Mouse (Mus musculus) megakaryocyte, embryonic 14.5 days (primary cell): ENCODE measurements at regions not wholly inside any gene's neighbourhood (a gene's known extent, or its start where the extent isn't known, plus 50 kb on each side); places are given as distances from the start of the nearest gene placed in this dataset.

Experiments
- H3K27me3 ChIP-seq: replicated peaks from 2 replicates; pipeline ENCODE3; 2012; ENCODE audit warnings: inconsistent platforms
- H3K36me3 ChIP-seq: replicated peaks from 2 replicates; pipeline ENCODE3; 2012; ENCODE audit warnings: low read length, inconsistent platforms, mixed read lengths
- H3K4me1 ChIP-seq: 2 replicates; pipeline ENCODE4 v1.6.1; 2012; ENCODE audit warnings: inconsistent platforms
- H3K4me3 ChIP-seq: replicated peaks from 2 replicates; pipeline ENCODE3; 2012; ENCODE audit warnings: moderate library complexity, mild to moderate bottlenecking, inconsistent platforms
- H3K9me3 ChIP-seq: 2 replicates; pipeline ENCODE4 v1.6.1; 2012; ENCODE audit warnings: inconsistent platforms
- FLI1 ChIP-seq: IDR thresholded peaks from 2 replicates; pipeline ENCODE4 v1.6.1; 2012; ENCODE audit warnings: low read length, inconsistent platforms, mixed read lengths
- GATA1 ChIP-seq: IDR thresholded peaks from 3 replicates; pipeline ENCODE4 v1.6.1; 2012; ENCODE audit warnings: mixed read lengths, low read length, inconsistent platforms, borderline replicate concordance

GRCm38 (mm10) chr3:34525730-34526129 lies 124.5 kb upstream of the Sox2 start:
- Histone ChIP-seq H3K36me3 (no peaks in the 10 kb centered on the region), H3K27me3 (no peaks in the 10 kb centered on the region), H3K9me3 (peaks cover 51% of the 10 kb centered on the region), H3K4me1 (no peaks in the 10 kb centered on the region), H3K4me3 (no peak overlapping the region)
- TF ChIP-seq GATA1: no peak
- TF ChIP-seq FLI1: no peak

GRCm38 (mm10) chr3:34522054-34522684 lies 128.0 kb upstream of the Sox2 start:
- H3K9me3 ChIP-seq: peaks cover 37% of the 10 kb centered on the region
- H3K4me3 ChIP-seq: no peak overlapping the region
- no peaks in the 10 kb centered on the region for H3K4me1 ChIP-seq
- TF ChIP-seq GATA1 (no peak), FLI1 (no peak)
- no peaks in the 10 kb centered on the region for H3K27me3 ChIP-seq
- no peaks in the 10 kb centered on the region for H3K36me3 ChIP-seq

GRCm38 (mm10) chr3:34521357-34522053 lies 128.7 kb upstream of the Sox2 start:
- no peaks in the 10 kb centered on the region for H3K27me3 ChIP-seq
- H3K4me1 ChIP-seq: no peaks in the 10 kb centered on the region
- H3K9me3 ChIP-seq: peaks cover 35% of the 10 kb centered on the region
- H3K4me3 ChIP-seq: no peak overlapping the region
- no peaks in the 10 kb centered on the region for H3K36me3 ChIP-seq
- TF ChIP-seq FLI1: no peak
- no peak for TF ChIP-seq GATA1

GRCm38 (mm10) chr3:34512503-34513145 lies 137.6 kb upstream of the Sox2 start:
- Histone ChIP-seq H3K36me3 (no peaks in the 10 kb centered on the region), H3K27me3 (no peaks in the 10 kb centered on the region), H3K4me3 (no peak overlapping the region), H3K4me1 (no peaks in the 10 kb centered on the region), H3K9me3 (peaks cover 65% of the 10 kb centered on the region)
- TF ChIP-seq GATA1: no peak
- TF ChIP-seq FLI1: no peak

GRCm38 (mm10) chr3:34510723-34511122 lies 139.5 kb upstream of the Sox2 start:
- Histone ChIP-seq H3K4me1 (no peaks in the 10 kb centered on the region), H3K36me3 (no peaks in the 10 kb centered on the region), H3K27me3 (no peaks in the 10 kb centered on the region), H3K4me3 (no peak overlapping the region), H3K9me3 (peaks cover 67% of the 10 kb centered on the region)
- TF ChIP-seq FLI1 (no peak), GATA1 (no peak)

GRCm38 (mm10) chr3:34509160-34509559 lies 141.0 kb upstream of the Sox2 start:
- TF ChIP-seq GATA1: no peak
- TF ChIP-seq FLI1: no peak
- Histone ChIP-seq H3K36me3 (no peaks in the 10 kb centered on the region), H3K9me3 (peaks cover 62% of the 10 kb centered on the region), H3K4me3 (no peak overlapping the region), H3K27me3 (no peaks in the 10 kb centered on the region), H3K4me1 (no peaks in the 10 kb centered on the region)

GRCm38 (mm10) chr3:34504573-34504894 lies 145.7 kb upstream of the Sox2 start:
- H3K4me1 ChIP-seq: no peaks in the 10 kb centered on the region
- no peak for TF ChIP-seq FLI1
- TF ChIP-seq GATA1: no peak
- H3K4me3 ChIP-seq: no peak overlapping the region
- H3K27me3 ChIP-seq: no peaks in the 10 kb centered on the region
- H3K9me3 ChIP-seq: peaks cover 31% of the 10 kb centered on the region
- no peaks in the 10 kb centered on the region for H3K36me3 ChIP-seq

- H3K27me3 ChIP-seq: no peaks in the 10 kb centered on the region
- H3K4me3 ChIP-seq: no peak overlapping the region
- H3K36me3 ChIP-seq: no peaks in the 10 kb centered on the region
- H3K4me1 ChIP-seq: no peaks in the 10 kb centered on the region
- no peak for TF ChIP-seq GATA1
- no peak for TF ChIP-seq FLI1
- peaks cover 29% of the 10 kb centered on the region for H3K9me3 ChIP-seq
Observed at GRCm38 (mm10) chr3:34503874-34504572, 146.2 kb upstream of the Sox2 start.

GRCm38 (mm10) chr3:34496839-34497238 lies 153.4 kb upstream of the Sox2 start:
- no peaks in the 10 kb centered on the region for H3K27me3 ChIP-seq
- peaks cover 8% of the 10 kb centered on the region for H3K9me3 ChIP-seq
- H3K36me3 ChIP-seq: no peaks in the 10 kb centered on the region
- H3K4me1 ChIP-seq: no peaks in the 10 kb centered on the region
- no peak for TF ChIP-seq FLI1
- no peak for TF ChIP-seq GATA1
- H3K4me3 ChIP-seq: no peak overlapping the region

GRCm38 (mm10) chr3:34495615-34496014 lies 154.6 kb upstream of the Sox2 start:
- no peaks in the 10 kb centered on the region for H3K36me3 ChIP-seq
- no peak overlapping the region for H3K4me3 ChIP-seq
- no peaks in the 10 kb centered on the region for H3K27me3 ChIP-seq
- no peaks in the 10 kb centered on the region for H3K4me1 ChIP-seq
- peaks cover 13% of the 10 kb centered on the region for H3K9me3 ChIP-seq
- no peak for TF ChIP-seq GATA1
- no peak for TF ChIP-seq FLI1
